Mouse (Mus musculus): ENCODE data around the gene Tcf12.

DNA sequence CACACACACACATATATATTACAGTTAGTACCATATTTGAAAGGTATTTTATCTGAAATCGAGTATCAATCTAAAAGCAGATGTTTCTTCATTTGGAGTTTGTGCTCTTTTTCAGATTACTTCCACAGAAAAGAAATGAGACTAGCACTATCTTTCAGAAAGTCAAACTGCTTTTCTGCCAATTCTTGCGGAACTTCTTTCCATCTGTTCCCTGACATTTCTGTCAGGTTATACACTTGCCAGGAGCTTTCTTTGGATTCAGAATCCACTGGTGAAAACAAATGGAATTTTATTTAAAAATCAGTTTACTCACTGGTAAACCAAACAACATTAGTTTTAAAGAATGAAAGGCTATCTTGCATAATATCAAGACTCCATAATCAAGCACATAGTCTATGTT lies 78.4 kb downstream of the Tcf12 start:
- TF ChIP-seq CTCF (IDR thresholded peaks at IDR 0.05; ENCODE audit: extremely low read depth, insufficient read depth, insufficient read length, insufficient replicate concordance) (no peak), POLR2A (IDR thresholded peaks at IDR 0.05; ENCODE audit: low read depth, low read length) (no peak)

Measured in spleen, adult 2 months (tissue).